Mouse (Mus musculus): ENCODE data around the gene Nup62.
A peak's percentile ranks its signal among the peaks of the same experiment; 100 is the strongest.

The Nup62 gene

GRCm38 (mm10) chr7:44815721-44816469 is at the start of gene Nup62, which contains the start of gene Il4i1:
TSS of gene Nup62 (plus strand) at chr7:44816088.
TSS of gene Il4i1 (plus strand) at chr7:44816387.
- peak; percentile 100 for DNase-seq (ENCODE audit: low read depth, low spot score)

- no peak for DNase-seq (ENCODE audit: low read depth, low spot score)
Observed at GRCm38 (mm10) chr7:44768129-44768528, 47.8 kb upstream of the Nup62 start.

- peak; percentile 91 for DNase-seq (ENCODE audit: low read depth, low spot score)
Observed at GRCm38 (mm10) chr7:44770046-44770578, 45.8 kb upstream of the Nup62 start.

GRCm38 (mm10) chr7:44772591-44773204 is 43.2 kb upstream of the Nup62 start:
- no peak for DNase-seq (ENCODE audit: low read depth, low spot score)

GRCm38 (mm10) chr7:44776849-44777498 is 38.9 kb upstream of the Nup62 start:
- no peak for DNase-seq (ENCODE audit: low read depth, low spot score)

GRCm38 (mm10) chr7:44780101-44780500 is 35.8 kb upstream of the Nup62 start:
- no peak for DNase-seq (ENCODE audit: low read depth, low spot score)

- no peak for DNase-seq (ENCODE audit: low read depth, low spot score)
Observed at GRCm38 (mm10) chr7:44789531-44789930, 26.4 kb upstream of the Nup62 start.

GRCm38 (mm10) chr7:44790066-44790465 is 25.8 kb upstream of the Nup62 start:
- DNase-seq (ENCODE audit: low read depth, low spot score), result no peak

- no peak for DNase-seq (ENCODE audit: low read depth, low spot score)
Observed at GRCm38 (mm10) chr7:44792781-44793180, 23.1 kb upstream of the Nup62 start.

- DNase-seq (ENCODE audit: low read depth, low spot score), result no peak
Observed at GRCm38 (mm10) chr7:44808927-44809326, 7.0 kb upstream of the Nup62 start.

- DNase-seq (ENCODE audit: low read depth, low spot score), result no peak
Observed at GRCm38 (mm10) chr7:44809466-44809865, 6.4 kb upstream of the Nup62 start.

GRCm38 (mm10) chr7:44810365-44810764 is 5.5 kb upstream of the Nup62 start:
- DNase-seq (ENCODE audit: low read depth, low spot score), result no peak

- DNase-seq (ENCODE audit: low read depth, low spot score), result no peak
Observed at GRCm38 (mm10) chr7:44810819-44811557, 4.9 kb upstream of the Nup62 start.

- DNase-seq (ENCODE audit: low read depth, low spot score), result no peak
Observed at GRCm38 (mm10) chr7:44812651-44813325, 3.1 kb upstream of the Nup62 start.

- no peak for DNase-seq (ENCODE audit: low read depth, low spot score)
Observed at GRCm38 (mm10) chr7:44813985-44814384, 1.9 kb upstream of the Nup62 start.

- DNase-seq (ENCODE audit: low read depth, low spot score), result no peak
Observed at GRCm38 (mm10) chr7:44814423-44814822, 1.5 kb upstream of the Nup62 start.

GRCm38 (mm10) chr7:44814952-44815553 is 835 bp upstream of the Nup62 start:
- no peak for DNase-seq (ENCODE audit: low read depth, low spot score)

- DNase-seq (ENCODE audit: low read depth, low spot score), result peak; percentile 61
Observed at GRCm38 (mm10) chr7:44816470-44817021, 658 bp downstream of the Nup62 start, which contains the start of gene Atf5. TSS of gene Atf5 (minus strand) at chr7:44816658.

- no peak for DNase-seq (ENCODE audit: low read depth, low spot score)
Observed at GRCm38 (mm10) chr7:44817441-44817840, 1.6 kb downstream of the Nup62 start.

- no peak for DNase-seq (ENCODE audit: low read depth, low spot score)
Observed at GRCm38 (mm10) chr7:44818164-44818563, 2.3 kb downstream of the Nup62 start.

Data from mesoderm, embryonic 11.5 days (tissue).